Mouse (Mus musculus) bone marrow macrophage, adult 2 months (primary cell): Measurements from ENCODE around the gene Lrrc25.

Source experiments
- CTCF ChIP-seq: IDR thresholded peaks from 2 replicates; pipeline ENCODE4 v1.5.1; 2012; ENCODE audit warnings: low read depth, mild to moderate bottlenecking, low read length, moderate library complexity
- POLR2A ChIP-seq: IDR thresholded peaks from 2 replicates; pipeline ENCODE4 v1.6.1; 2012; ENCODE audit warnings: mild to moderate bottlenecking, low read depth, low read length, borderline replicate concordance

DNA sequence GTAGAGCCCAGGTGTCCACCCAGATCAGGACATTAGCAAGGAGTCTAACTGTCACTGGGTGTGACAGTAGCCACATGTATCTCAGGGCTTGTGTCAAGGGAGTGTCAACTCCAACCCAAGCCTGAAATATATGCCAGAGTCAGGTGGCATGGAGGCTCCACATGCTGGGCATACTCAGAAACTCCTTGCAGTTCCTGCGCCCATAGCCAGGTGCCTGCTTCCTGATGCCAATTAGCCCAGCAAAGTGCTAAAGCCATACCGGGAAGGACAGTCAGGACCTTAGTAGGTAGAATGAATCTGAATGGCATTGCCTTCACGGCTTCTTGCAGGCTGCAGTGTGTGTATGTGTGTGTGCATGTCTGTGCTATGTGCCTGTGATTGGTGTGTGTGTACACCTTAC, 38.7 kb upstream of the Lrrc25 start:
- no peak for TF ChIP-seq CTCF
- TF ChIP-seq POLR2A: no peak
